Mouse (Mus musculus) G1E (cell line): Measurements from ENCODE around the gene Rab5c.

ENCODE experiments used
- CTCF ChIP-seq: IDR thresholded peaks from 2 replicates; pipeline ENCODE4 v1.5.1; 2012; ENCODE audit warnings: low read depth, low read length, inconsistent platforms, mixed read lengths
- GATA1 ChIP-seq: IDR thresholded peaks from 2 replicates; pipeline ENCODE4 v1.6.1; 2012; ENCODE audit warnings: borderline replicate concordance, low read length, inconsistent platforms, mixed read lengths
- POLR2AphosphoS5 ChIP-seq: IDR thresholded peaks from 2 replicates; pipeline ENCODE4 v1.6.1; 2012; ENCODE audit warnings: low read depth, low read length, inconsistent platforms; ENCODE audit not compliant: insufficient replicate concordance
- TAL1 ChIP-seq: conservative IDR thresholded peaks from 2 replicates; pipeline ENCODE4 v1.6.1; 2012; ENCODE audit warnings: low read depth, low read length, inconsistent platforms, mixed read lengths

GRCm38 (mm10) chr11:100687265-100687664, 50.8 kb downstream of the Rab5c start:
- no peak for TF ChIP-seq CTCF
- no peak for TF ChIP-seq POLR2AphosphoS5
- TF ChIP-seq GATA1: no peak
- no peak for TF ChIP-seq TAL1
